Mouse (Mus musculus) intestine, embryonic 14.5 days (tissue): ENCODE results near the gene Cyp2w1. TPM values are rescaled to one million over a fixed set of nuclear protein-coding genes. Genes with fewer than 3 reads are reported as not detected.

ENCODE experiments used
- ATAC-seq: fragments of 200-750 bp; cut with Nextera tagmentation; replicated peaks from 2 replicates; pipeline ENCODE4 v1.8.0; 2017; ENCODE audit warnings: low read depth, moderate number of reproducible peaks, moderate TSS enrichment, moderate library complexity; ENCODE audit not compliant: low FRiP score, low TSS enrichment
- DNase-seq: peaks from one replicate; pipeline ENCODE4 v3.0.0-alpha.2; 2018; ENCODE audit warnings: low spot score
- H3K27ac ChIP-seq: fragments of 300-500 bp; sonication (generic); 2 replicates; pipeline ENCODE4 v1.5.1; 2014; ENCODE audit warnings: low read depth, mild to moderate bottlenecking, control low read depth
- H3K27me3 ChIP-seq: fragments of 300-500 bp; sonication (generic); replicated peaks from 2 replicates; pipeline ENCODE4 v1.6.1; 2014; ENCODE audit warnings: low read length, control low read depth; ENCODE audit not compliant: control insufficient read depth, insufficient read depth
- H3K36me3 ChIP-seq: fragments of 300-500 bp; sonication (generic); 2 replicates; pipeline ENCODE4 v1.6.1; 2014; ENCODE audit warnings: low read length, control low read depth; ENCODE audit not compliant: control insufficient read depth, insufficient read depth
- H3K4me1 ChIP-seq: fragments of 300-500 bp; sonication (generic); replicated peaks from 2 replicates; pipeline ENCODE4 v1.6.1; 2014; ENCODE audit warnings: low read length, control low read depth, mixed read lengths; ENCODE audit not compliant: control insufficient read depth, insufficient read depth
- H3K4me2 ChIP-seq: fragments of 300-500 bp; sonication (generic); 2 replicates; pipeline ENCODE4 v1.6.1; 2014; ENCODE audit warnings: low read length
- H3K4me3 ChIP-seq: fragments of 300-500 bp; sonication (generic); 2 replicates; pipeline ENCODE4 v1.5.1; 2014; ENCODE audit warnings: low read depth, low read length, control low read depth, mixed read lengths
- H3K9ac ChIP-seq: fragments of 300-500 bp; sonication (generic); 2 replicates; pipeline ENCODE4 v1.6.1; 2014; ENCODE audit warnings: mild to moderate bottlenecking, low read length
- H3K9me3 ChIP-seq: fragments of 300-500 bp; sonication (generic); 2 replicates; pipeline ENCODE4 v1.6.1; 2016; ENCODE audit warnings: low read length, control low read depth; ENCODE audit not compliant: control insufficient read depth
- WGBS: fragments of 180-500 bp; shearing (Covaris S2); extraction: QIAGEN DNeasy Blood & Tissue Kit; methylation state at CpG from one replicate; pipeline ENCODE4 v1.1.7; 2014; 5-methylcytosine and 5-hydroxymethylcytosine counted together
- polyA plus RNA-seq: library from polyadenylated mRNA; unstranded; fragments of >200 nt; fragmentation: Nextera tagmentation; extraction: Ambion mirVana; gene quantifications from 2 replicates; pipeline ENCODE4 v1.2.1, GENCODE M21; 2014

Gene Cyp2w1
- polyA plus RNA-seq, 1 experiment from 2014 or later = 9.1 TPM

GRCm38 (mm10) chr5:139395528-139395927 lies 43.1 kb downstream of the Cyp2w1 start:
- no peak for ATAC-seq
- 86% methylated on average over 4 of the region's 4 CpGs for WGBS

GRCm38 (mm10) chr5:139397359-139397916 lies 45.0 kb downstream of the Cyp2w1 start:
- H3K4me2 ChIP-seq = no peak overlapping the region
- no peak overlapping the region for H3K4me3 ChIP-seq
- H3K36me3 ChIP-seq = no peaks in the 10 kb centered on the region
- 93% methylated on average over 4 of the region's 4 CpGs for WGBS
- H3K9ac ChIP-seq = no peak overlapping the region
- no peaks in the 10 kb centered on the region for H3K27me3 ChIP-seq
- no peak for DNase-seq
- no peak for ATAC-seq
- no peak overlapping the region for H3K27ac ChIP-seq
- no peaks in the 10 kb centered on the region for H3K4me1 ChIP-seq
- no peaks in the 10 kb centered on the region for H3K9me3 ChIP-seq

More at GRCm38 (mm10) chr5:139395528-139395927, 43.1 kb downstream of the Cyp2w1 start:
- H3K4me3 ChIP-seq = no peak overlapping the region
- H3K4me1 ChIP-seq = no peaks in the 10 kb centered on the region
- H3K27me3 ChIP-seq = no peaks in the 10 kb centered on the region
- no peak overlapping the region for H3K27ac ChIP-seq
- no peak overlapping the region for H3K4me2 ChIP-seq
- no peaks in the 10 kb centered on the region for H3K36me3 ChIP-seq
- no peak overlapping the region for H3K9ac ChIP-seq
- no peak for DNase-seq
- no peaks in the 10 kb centered on the region for H3K9me3 ChIP-seq

- WGBS = 33% methylated on average over 5 of the region's 5 CpGs
- Histone ChIP-seq H3K4me1 (no peaks in the 10 kb centered on the region), H3K4me2 (no peak overlapping the region), H3K4me3 (no peak overlapping the region), H3K9ac (no peak overlapping the region), H3K27ac (no peak overlapping the region), H3K9me3 (no peaks in the 10 kb centered on the region), H3K36me3 (no peaks in the 10 kb centered on the region), H3K27me3 (no peaks in the 10 kb centered on the region)
- DNase-seq = peak; percentile 93
- ATAC-seq = peak; percentile 50; the same call in 1 of the 2 replicates
These were observed 45.7 kb downstream of the Cyp2w1 start for GRCm38 (mm10) chr5:139397959-139398753.

GRCm38 (mm10) chr5:139398786-139399185 lies 46.4 kb downstream of the Cyp2w1 start:
- Histone ChIP-seq H3K4me3 (no peak overlapping the region), H3K36me3 (no peaks in the 10 kb centered on the region), H3K9ac (no peak overlapping the region), H3K27ac (no peak overlapping the region), H3K4me2 (no peak overlapping the region), H3K4me1 (no peaks in the 10 kb centered on the region), H3K9me3 (no peaks in the 10 kb centered on the region), H3K27me3 (no peaks in the 10 kb centered on the region)
- ATAC-seq = no peak
- DNase-seq = no peak
- WGBS = 85% methylated on average over 5 of the region's 5 CpGs

GRCm38 (mm10) chr5:139399991-139400390 lies 47.6 kb downstream of the Cyp2w1 start:
- H3K36me3 ChIP-seq = no peaks in the 10 kb centered on the region
- no peaks in the 10 kb centered on the region for H3K27me3 ChIP-seq
- H3K9me3 ChIP-seq = no peaks in the 10 kb centered on the region
- no peak for DNase-seq
- 88% methylated on average over 14 of the region's 14 CpGs for WGBS
- no peak overlapping the region for H3K4me3 ChIP-seq
- H3K27ac ChIP-seq = no peak overlapping the region
- H3K4me1 ChIP-seq = no peaks in the 10 kb centered on the region
- H3K9ac ChIP-seq = no peak overlapping the region
- H3K4me2 ChIP-seq = no peak overlapping the region
- ATAC-seq = no peak

- H3K36me3 ChIP-seq = no peaks in the 10 kb centered on the region
- DNase-seq (no peak), ATAC-seq (no peak)
- H3K9me3 ChIP-seq = no peaks in the 10 kb centered on the region
- no peak overlapping the region for H3K27ac ChIP-seq
- no peak overlapping the region for H3K4me3 ChIP-seq
- no peak overlapping the region for H3K4me2 ChIP-seq
- H3K27me3 ChIP-seq = no peaks in the 10 kb centered on the region
- no peaks in the 10 kb centered on the region for H3K4me1 ChIP-seq
- 93% methylated on average over 2 of the region's 2 CpGs for WGBS
- no peak overlapping the region for H3K9ac ChIP-seq
These were observed 49.7 kb downstream of the Cyp2w1 start for GRCm38 (mm10) chr5:139402106-139402505.

GRCm38 (mm10) chr5:139403692-139404260 lies 51.4 kb downstream of the Cyp2w1 start:
- WGBS = 82% methylated on average over 8 of the region's 8 CpGs
- Histone ChIP-seq H3K9me3 (no peaks in the 10 kb centered on the region), H3K27ac (no peak overlapping the region), H3K4me2 (no peak overlapping the region), H3K4me3 (no peak overlapping the region), H3K9ac (no peak overlapping the region), H3K27me3 (no peaks in the 10 kb centered on the region), H3K36me3 (no peaks in the 10 kb centered on the region), H3K4me1 (no peaks in the 10 kb centered on the region)
- ATAC-seq (no peak), DNase-seq (no peak)

GRCm38 (mm10) chr5:139404801-139405401 lies 52.5 kb downstream of the Cyp2w1 start, which contains the start of gene C130050O18Rik:
Gene C130050O18Rik, plus strand, starts transcription at chr5:139405280.
- Histone ChIP-seq H3K9me3 (no peaks in the 10 kb centered on the region), H3K4me1 (no peaks in the 10 kb centered on the region), H3K27ac (no peak within 1 kb of the TSS), H3K4me2 (no peak within 1 kb of the TSS), H3K4me3 (no peak within 1 kb of the TSS), H3K36me3 (no peaks in the 10 kb centered on the region), H3K27me3 (no peaks in the 10 kb centered on the region), H3K9ac (no peak within 1 kb of the TSS)
- WGBS = 90% methylated on average over 6 of the region's 6 CpGs
- DNase-seq (no peak), ATAC-seq (no peak)
